Mouse (Mus musculus): ENCODE measurements around the gene Cc2d1a.

DNA sequence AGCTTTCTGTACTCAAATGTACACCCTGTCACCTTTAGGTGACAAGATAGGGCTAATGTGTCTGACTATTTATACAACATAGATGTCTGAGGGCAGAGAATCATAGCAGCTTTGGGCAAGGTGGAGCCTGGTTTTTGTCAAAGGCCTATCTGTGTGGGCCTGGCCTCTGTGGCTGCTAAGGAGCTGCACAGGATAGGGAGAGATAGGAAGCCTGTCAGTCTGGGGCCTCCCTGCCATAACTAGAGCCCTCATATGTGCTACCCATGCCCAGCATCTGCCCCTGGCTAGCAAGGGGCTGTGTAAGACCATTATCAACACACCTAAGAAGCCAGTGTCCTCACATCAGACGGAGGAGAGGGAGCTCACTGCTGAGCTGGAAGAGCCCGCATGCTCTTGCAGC is 20.0 kb upstream of the Cc2d1a start:
- TF ChIP-seq EP300 (IDR thresholded peaks at IDR 0.05; ENCODE audit: insufficient read depth, low read depth, low read length) (no peak), CTCF (IDR thresholded peaks at IDR 0.05) (no peak)

All from heart, adult 2 months (tissue).